Mouse (Mus musculus): Measurements from ENCODE around the gene Arrdc3. TPM values are rescaled to one million over a fixed set of nuclear protein-coding genes. Genes with fewer than 3 reads are reported as not detected.

Arrdc3 gene
- polyA plus RNA-seq, 1 experiment from 2014 or later, result 42.6 TPM

DNA sequence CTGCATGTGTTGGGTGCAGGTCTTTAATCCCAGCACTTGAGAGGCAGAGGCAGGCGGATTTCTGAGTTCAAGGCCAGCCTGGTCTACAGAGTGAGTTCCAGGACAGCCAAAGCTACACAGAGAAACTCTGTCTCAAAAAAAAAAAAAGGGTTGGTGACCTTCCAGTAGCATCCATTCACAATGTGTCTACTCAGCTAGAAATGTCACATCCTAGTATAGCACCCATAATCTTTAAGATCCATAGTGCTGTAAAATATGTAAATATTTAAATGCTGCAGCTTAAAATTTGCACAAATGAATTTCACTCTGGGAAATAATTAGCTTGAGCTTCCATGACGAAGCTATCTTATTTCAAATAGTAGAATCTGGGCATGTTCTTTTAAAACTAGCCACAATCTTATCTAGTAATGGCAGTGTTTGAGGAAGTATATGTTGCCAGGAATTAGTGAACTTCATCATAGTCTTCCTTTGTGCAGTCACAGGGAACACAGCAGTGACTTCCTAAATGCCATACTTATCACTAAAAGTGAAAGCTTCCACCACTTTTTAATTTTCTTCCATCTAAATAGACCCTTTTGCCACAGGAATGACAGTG lies 16.3 kb downstream of the Arrdc3 start:
- no peak for ATAC-seq (replicated peaks; ENCODE audit: extremely low read depth, insufficient read depth, low FRiP score)
- H3K4me1 ChIP-seq (ENCODE audit: control insufficient read depth, insufficient read depth, low read length), result no peaks in the 10 kb centered on the region
- H3K4me2 ChIP-seq (ENCODE audit: low read depth, low read length), result no peak overlapping the region
- H3K4me3 ChIP-seq (ENCODE audit: low read length), result no peak overlapping the region
- peaks cover 13% of the 10 kb centered on the region for H3K36me3 ChIP-seq (ENCODE audit: control insufficient read depth, insufficient read depth)
- no peaks in the 10 kb centered on the region for H3K27me3 ChIP-seq (ENCODE audit: control insufficient read depth, insufficient read depth, low read length)
- no peak overlapping the region for H3K9ac ChIP-seq (ENCODE audit: low read length)
- H3K27ac ChIP-seq (ENCODE audit: low read length), result no peak overlapping the region
- 77% methylated on average over 2 of the region's 2 CpGs for WGBS
- 0 out of 2 replicates have a peak, but pooled peaks cover 3% of the 10 kb centered on the region for H3K9me3 ChIP-seq (replicated peaks; ENCODE audit: control insufficient read depth, low read length)

DNA sequence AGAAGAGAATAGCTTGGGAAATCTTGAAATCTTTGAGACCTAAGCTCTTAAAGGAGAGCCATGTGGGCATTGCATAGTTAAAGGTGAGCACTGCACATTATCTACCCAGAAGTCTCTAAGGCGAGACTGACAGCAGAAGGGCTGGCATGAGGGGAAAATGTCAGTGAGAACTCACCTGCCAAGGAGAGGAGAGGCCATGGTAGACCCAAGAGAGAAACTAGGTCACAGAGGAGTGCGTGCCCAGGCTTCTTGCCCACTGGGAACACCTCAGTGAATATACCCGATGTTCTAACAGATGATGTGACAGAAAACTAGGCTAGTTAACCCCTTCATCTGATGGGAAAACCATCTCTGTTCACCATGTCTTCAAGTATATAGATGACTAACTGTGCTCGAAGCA lies 18.2 kb downstream of the Arrdc3 start:
- Histone ChIP-seq H3K4me1 (ENCODE audit: control insufficient read depth, insufficient read depth, low read length) (no peaks in the 10 kb centered on the region), H3K4me2 (ENCODE audit: low read depth, low read length) (no peak overlapping the region), H3K27me3 (ENCODE audit: control insufficient read depth, insufficient read depth, low read length) (no peaks in the 10 kb centered on the region), H3K36me3 (ENCODE audit: control insufficient read depth, insufficient read depth) (peaks cover 7% of the 10 kb centered on the region), H3K27ac (ENCODE audit: low read length) (no peak overlapping the region), H3K9ac (ENCODE audit: low read length) (no peak overlapping the region), H3K9me3 (replicated peaks; ENCODE audit: control insufficient read depth, low read length) (0 out of 2 replicates have a peak, but pooled peaks cover 3% of the 10 kb centered on the region), H3K4me3 (ENCODE audit: low read length) (no peak overlapping the region)
- 84% methylated on average over 4 of the region's 4 CpGs for WGBS
- ATAC-seq (replicated peaks; ENCODE audit: extremely low read depth, insufficient read depth, low FRiP score), result no peak

DNA sequence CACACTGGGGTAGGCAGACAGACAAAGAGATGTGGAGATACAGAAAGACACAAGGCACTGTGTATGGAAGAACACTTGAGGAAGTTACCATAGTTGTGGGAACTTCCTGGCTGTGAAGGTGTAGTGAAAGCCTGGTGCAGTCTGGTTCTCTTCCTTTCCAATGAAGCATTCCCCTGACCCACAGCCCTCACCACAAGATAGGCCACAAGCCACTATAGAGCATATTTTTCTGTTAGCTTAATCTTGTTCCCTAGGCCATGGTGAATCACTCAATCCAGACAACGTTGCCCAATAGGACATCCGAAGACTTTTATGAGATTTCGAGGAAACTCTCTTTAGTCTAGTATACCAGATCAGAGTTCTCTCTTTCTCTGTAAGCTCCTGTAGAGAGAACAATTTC lies 19.6 kb downstream of the Arrdc3 start:
- Histone ChIP-seq H3K27ac (ENCODE audit: low read length) (no peak overlapping the region), H3K36me3 (ENCODE audit: control insufficient read depth, insufficient read depth) (no peaks in the 10 kb centered on the region), H3K27me3 (ENCODE audit: control insufficient read depth, insufficient read depth, low read length) (no peaks in the 10 kb centered on the region), H3K4me3 (ENCODE audit: low read length) (no peak overlapping the region), H3K9ac (ENCODE audit: low read length) (no peak overlapping the region), H3K9me3 (replicated peaks; ENCODE audit: control insufficient read depth, low read length) (0 out of 2 replicates have a peak, but pooled peaks cover 3% of the 10 kb centered on the region), H3K4me2 (ENCODE audit: low read depth, low read length) (no peak overlapping the region), H3K4me1 (ENCODE audit: control insufficient read depth, insufficient read depth, low read length) (no peaks in the 10 kb centered on the region)
- ATAC-seq (replicated peaks; ENCODE audit: extremely low read depth, insufficient read depth, low FRiP score), result no peak
- WGBS, result 81% methylated on average over 3 of the region's 3 CpGs

DNA sequence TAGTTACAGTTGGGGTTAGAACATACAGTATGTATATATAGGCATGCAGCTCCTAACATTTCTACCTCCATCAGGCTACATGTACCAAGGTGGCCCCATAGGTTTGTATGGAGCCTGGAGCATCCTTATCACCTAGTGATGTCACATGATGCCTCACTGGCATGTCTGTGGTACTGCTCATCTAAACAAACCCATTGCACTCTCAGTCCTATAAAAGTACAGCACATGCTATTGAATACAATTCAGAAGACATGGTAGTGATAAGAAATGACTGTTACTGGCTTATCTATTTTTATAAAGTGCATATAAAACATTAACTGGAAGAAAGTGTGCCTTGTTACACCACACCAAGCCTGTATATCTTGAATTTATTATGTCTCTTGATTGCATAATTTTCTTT lies 30.2 kb downstream of the Arrdc3 start:
- H3K4me3 ChIP-seq (ENCODE audit: low read length), result no peak overlapping the region
- H3K27ac ChIP-seq (ENCODE audit: low read length), result no peak overlapping the region
- H3K4me2 ChIP-seq (ENCODE audit: low read depth, low read length), result no peak overlapping the region
- H3K4me1 ChIP-seq (ENCODE audit: control insufficient read depth, insufficient read depth, low read length), result no peaks in the 10 kb centered on the region
- no peaks in the 10 kb centered on the region for H3K9me3 ChIP-seq (replicated peaks; ENCODE audit: control insufficient read depth, low read length)
- no peaks in the 10 kb centered on the region for H3K36me3 ChIP-seq (ENCODE audit: control insufficient read depth, insufficient read depth)
- no peak overlapping the region for H3K9ac ChIP-seq (ENCODE audit: low read length)
- no peak for ATAC-seq (replicated peaks; ENCODE audit: extremely low read depth, insufficient read depth, low FRiP score)
- H3K27me3 ChIP-seq (ENCODE audit: control insufficient read depth, insufficient read depth, low read length), result no peaks in the 10 kb centered on the region

DNA sequence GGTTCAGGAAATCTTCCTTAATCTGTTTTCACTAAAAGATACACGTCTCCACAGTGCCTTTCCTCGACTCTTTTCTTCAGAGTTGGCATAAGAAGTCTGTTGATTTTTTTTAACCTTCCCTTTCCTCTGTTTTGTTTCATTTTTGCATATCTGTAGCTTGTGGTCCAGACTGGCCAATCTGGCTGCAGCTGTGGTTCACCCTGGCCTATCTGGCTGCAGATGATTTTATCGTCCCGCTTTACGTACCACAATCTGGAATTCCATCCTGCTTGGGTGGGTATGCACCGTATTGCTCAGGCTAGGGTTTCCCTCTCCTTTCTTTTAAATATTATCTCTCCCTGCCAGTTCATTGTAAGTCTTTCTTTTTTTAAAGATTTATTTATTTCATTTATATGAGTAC lies 37.8 kb downstream of the Arrdc3 start:
- no peak overlapping the region for H3K9ac ChIP-seq (ENCODE audit: low read length)
- H3K9me3 ChIP-seq (replicated peaks; ENCODE audit: control insufficient read depth, low read length), result no peaks in the 10 kb centered on the region
- no peaks in the 10 kb centered on the region for H3K36me3 ChIP-seq (ENCODE audit: control insufficient read depth, insufficient read depth)
- no peaks in the 10 kb centered on the region for H3K4me1 ChIP-seq (ENCODE audit: control insufficient read depth, insufficient read depth, low read length)
- H3K27me3 ChIP-seq (ENCODE audit: control insufficient read depth, insufficient read depth, low read length), result no peaks in the 10 kb centered on the region
- 61% methylated on average over 6 of the region's 6 CpGs for WGBS
- no peak overlapping the region for H3K27ac ChIP-seq (ENCODE audit: low read length)
- no peak for ATAC-seq (replicated peaks; ENCODE audit: extremely low read depth, insufficient read depth, low FRiP score)
- H3K4me3 ChIP-seq (ENCODE audit: low read length), result no peak overlapping the region
- H3K4me2 ChIP-seq (ENCODE audit: low read depth, low read length), result no peak overlapping the region

DNA sequence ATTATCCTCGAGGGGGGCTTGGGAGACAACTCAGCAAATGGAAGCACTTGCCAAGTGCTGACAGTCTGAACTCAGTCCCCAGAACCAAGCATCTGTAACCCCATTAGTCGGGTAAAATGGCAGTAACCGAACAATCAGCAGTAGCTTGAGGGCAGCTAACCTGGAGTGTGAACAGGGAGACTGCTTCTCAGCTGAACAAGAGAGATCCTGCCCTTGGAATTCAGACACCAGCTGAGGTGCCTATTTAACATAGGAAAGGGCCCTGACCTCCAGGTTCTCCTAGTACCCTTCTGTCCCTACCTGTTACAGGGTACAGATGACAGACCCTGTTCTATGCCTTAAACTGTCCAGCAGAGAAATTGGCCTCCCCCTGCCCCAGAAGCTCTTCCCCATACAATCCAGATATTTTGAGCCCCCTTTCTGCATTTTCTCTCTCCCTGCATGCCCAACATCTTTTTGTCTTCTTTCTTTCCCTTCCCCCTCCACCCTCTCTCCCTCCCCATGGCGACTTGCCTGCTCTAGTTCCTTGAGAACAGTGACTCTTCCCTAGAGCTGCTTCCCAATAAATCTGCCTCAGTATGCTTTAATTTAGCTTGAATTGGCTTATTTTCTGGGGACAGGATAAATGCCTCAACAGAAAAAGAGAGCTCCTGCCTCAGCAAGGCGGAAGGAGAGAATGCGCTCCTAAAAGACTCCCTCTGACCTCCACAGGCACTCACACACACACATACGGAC lies 38.6 kb downstream of the Arrdc3 start:
- H3K36me3 ChIP-seq (ENCODE audit: control insufficient read depth, insufficient read depth), result no peaks in the 10 kb centered on the region
- H3K27ac ChIP-seq (ENCODE audit: low read length), result no peak overlapping the region
- H3K9me3 ChIP-seq (replicated peaks; ENCODE audit: control insufficient read depth, low read length), result no peaks in the 10 kb centered on the region
- no peaks in the 10 kb centered on the region for H3K27me3 ChIP-seq (ENCODE audit: control insufficient read depth, insufficient read depth, low read length)
- no peak overlapping the region for H3K4me2 ChIP-seq (ENCODE audit: low read depth, low read length)
- ATAC-seq (replicated peaks; ENCODE audit: extremely low read depth, insufficient read depth, low FRiP score), result no peak
- H3K4me3 ChIP-seq (ENCODE audit: low read length), result no peak overlapping the region
- 80% methylated on average over 7 of the region's 7 CpGs for WGBS
- no peaks in the 10 kb centered on the region for H3K4me1 ChIP-seq (ENCODE audit: control insufficient read depth, insufficient read depth, low read length)
- H3K9ac ChIP-seq (ENCODE audit: low read length), result no peak overlapping the region

DNA sequence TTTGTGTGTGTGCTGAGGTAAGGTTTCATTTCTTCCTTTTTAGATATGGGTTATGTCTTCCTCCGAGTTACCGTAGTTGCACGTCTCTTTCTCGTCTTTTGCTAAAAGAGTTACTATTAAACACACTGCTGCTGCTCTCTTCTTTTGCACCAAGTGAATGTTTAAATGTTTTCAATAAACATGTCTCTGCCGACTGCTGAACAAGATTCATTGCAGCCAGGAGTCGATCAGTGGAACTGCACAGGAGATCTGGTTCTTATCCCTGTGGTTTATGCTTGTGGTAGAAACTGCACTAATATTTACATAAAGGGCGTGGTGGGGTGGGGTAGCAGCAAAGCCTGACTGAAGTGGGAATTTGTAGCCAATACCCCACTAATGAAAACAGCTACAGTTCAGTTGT lies 45.0 kb downstream of the Arrdc3 start:
- Histone ChIP-seq H3K36me3 (ENCODE audit: control insufficient read depth, insufficient read depth) (no peaks in the 10 kb centered on the region), H3K4me2 (ENCODE audit: low read depth, low read length) (no peak overlapping the region), H3K9ac (ENCODE audit: low read length) (no peak overlapping the region), H3K4me1 (ENCODE audit: control insufficient read depth, insufficient read depth, low read length) (peaks cover 6% of the 10 kb centered on the region), H3K4me3 (ENCODE audit: low read length) (no peak overlapping the region), H3K27ac (ENCODE audit: low read length) (no peak overlapping the region), H3K9me3 (replicated peaks; ENCODE audit: control insufficient read depth, low read length) (no peaks in the 10 kb centered on the region; the same call in 1 of the 2 replicates), H3K27me3 (ENCODE audit: control insufficient read depth, insufficient read depth, low read length) (no peaks in the 10 kb centered on the region)
- ATAC-seq (replicated peaks; ENCODE audit: extremely low read depth, insufficient read depth, low FRiP score), result no peak
- WGBS, result 66% methylated on average over 7 of the region's 7 CpGs

DNA sequence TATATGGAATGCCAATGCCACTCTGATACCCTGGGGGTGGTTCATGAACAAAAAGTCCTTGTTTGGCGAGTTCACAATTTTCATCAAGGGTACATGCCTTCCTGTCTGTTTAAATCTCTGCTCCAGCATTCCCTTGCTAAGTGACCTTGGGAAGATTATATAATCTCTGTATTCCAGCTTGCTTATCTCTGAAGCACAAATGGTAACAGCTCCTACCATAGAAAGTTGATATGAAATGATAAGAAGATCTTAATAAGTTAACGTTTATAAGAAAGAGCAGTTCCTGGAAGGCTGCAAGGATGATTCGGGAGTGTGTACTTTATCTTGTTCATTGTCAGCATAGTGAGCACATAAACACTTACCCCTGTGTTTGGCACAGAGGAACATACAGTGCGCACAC lies 46.8 kb downstream of the Arrdc3 start:
- H3K27me3 ChIP-seq (ENCODE audit: control insufficient read depth, insufficient read depth, low read length), result no peaks in the 10 kb centered on the region
- H3K9me3 ChIP-seq (replicated peaks; ENCODE audit: control insufficient read depth, low read length), result no peaks in the 10 kb centered on the region; the same call in 1 of the 2 replicates
- no peaks in the 10 kb centered on the region for H3K36me3 ChIP-seq (ENCODE audit: control insufficient read depth, insufficient read depth)
- no peak overlapping the region for H3K4me2 ChIP-seq (ENCODE audit: low read depth, low read length)
- 64% methylated on average over 4 of the region's 4 CpGs for WGBS
- H3K4me1 ChIP-seq (ENCODE audit: control insufficient read depth, insufficient read depth, low read length), result peaks cover 6% of the 10 kb centered on the region
- H3K27ac ChIP-seq (ENCODE audit: low read length), result no peak overlapping the region
- no peak for ATAC-seq (replicated peaks; ENCODE audit: extremely low read depth, insufficient read depth, low FRiP score)
- H3K4me3 ChIP-seq (ENCODE audit: low read length), result no peak overlapping the region
- H3K9ac ChIP-seq (ENCODE audit: low read length), result no peak overlapping the region

DNA sequence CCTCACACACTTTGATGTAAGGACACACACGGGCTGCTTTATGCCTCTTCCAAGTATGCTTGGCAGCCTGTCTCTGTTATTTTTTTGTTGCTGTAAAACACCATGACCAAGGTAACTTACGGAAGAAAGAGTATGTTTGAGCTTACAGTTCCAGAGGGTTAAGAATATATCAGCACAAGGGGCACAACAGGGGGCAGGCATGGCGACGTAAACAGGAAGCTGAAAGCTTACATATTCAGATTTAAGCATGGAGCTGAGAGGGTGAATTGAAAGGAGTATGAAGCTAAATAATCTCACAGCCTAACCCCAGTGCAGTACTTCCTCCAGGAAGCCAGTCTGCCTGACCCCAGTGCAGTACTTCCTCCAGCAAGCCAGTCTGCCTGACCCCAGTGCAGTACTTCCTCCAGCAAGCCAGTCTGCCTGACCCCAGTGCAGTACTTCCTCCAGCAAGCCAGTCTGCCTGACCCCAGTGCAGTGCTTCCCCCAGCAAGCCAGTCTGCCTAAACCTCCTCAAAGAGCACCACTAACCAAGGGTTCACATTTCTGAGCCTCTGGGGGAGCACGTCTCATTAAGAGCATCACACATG lies 49.7 kb downstream of the Arrdc3 start:
- H3K4me3 ChIP-seq (ENCODE audit: low read length), result no peak overlapping the region
- no peak overlapping the region for H3K27ac ChIP-seq (ENCODE audit: low read length)
- H3K9me3 ChIP-seq (replicated peaks; ENCODE audit: control insufficient read depth, low read length), result no peaks in the 10 kb centered on the region
- H3K27me3 ChIP-seq (ENCODE audit: control insufficient read depth, insufficient read depth, low read length), result no peaks in the 10 kb centered on the region
- no peak for ATAC-seq (replicated peaks; ENCODE audit: extremely low read depth, insufficient read depth, low FRiP score)
- peaks cover 6% of the 10 kb centered on the region for H3K4me1 ChIP-seq (ENCODE audit: control insufficient read depth, insufficient read depth, low read length)
- H3K36me3 ChIP-seq (ENCODE audit: control insufficient read depth, insufficient read depth), result no peaks in the 10 kb centered on the region
- H3K4me2 ChIP-seq (ENCODE audit: low read depth, low read length), result no peak overlapping the region
- no peak overlapping the region for H3K9ac ChIP-seq (ENCODE audit: low read length)
- 60% methylated on average over 5 of the region's 5 CpGs for WGBS
